ENCODE assay signal across 9 mouse cellular contexts in the genomic region with DNA sequence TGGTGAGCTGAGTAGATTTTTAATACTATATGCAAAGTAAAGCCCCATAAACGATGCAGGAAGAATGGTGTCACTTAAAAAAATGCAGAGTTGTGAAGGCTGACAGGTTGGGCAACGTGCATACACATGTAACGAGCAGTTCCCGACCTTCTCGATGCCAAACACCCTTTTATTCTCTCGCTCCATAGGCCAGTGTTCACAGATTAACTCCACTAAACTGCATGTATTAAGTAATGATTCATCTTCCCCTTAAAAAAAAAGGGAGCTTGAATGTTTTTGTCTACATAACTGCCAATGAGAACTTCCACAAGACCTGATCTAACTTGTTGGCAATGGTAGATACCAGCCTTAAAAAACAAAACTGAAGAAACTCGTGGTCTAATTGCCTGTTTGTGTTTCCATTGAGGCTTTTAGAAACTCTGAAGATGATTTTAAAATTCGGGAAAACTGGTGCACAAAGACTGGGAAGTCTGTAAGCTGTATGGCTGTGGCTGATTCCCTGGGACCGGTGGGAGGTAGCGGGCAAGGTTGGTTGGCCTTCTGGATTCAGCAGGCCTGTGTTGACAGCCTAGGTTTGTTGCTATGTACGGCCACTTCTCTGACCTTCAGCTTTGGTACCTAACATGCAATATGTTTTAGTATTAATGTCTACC. TPM values are rescaled to one million over a fixed set of nuclear protein-coding genes. Genes with fewer than 3 reads are reported as not detected.
DNase-seq lines count a peak whose midpoint lies in the region; ATAC-seq and TF ChIP-seq lines count a peak whose summit lies in the region.
"Had no signal": no experiment of that assay in that cellular context is flagged by ENCODE, and none has a peak within 500 bp of the region (broad histone marks: within the 10 kb centered on the region; RNA-seq: fewer than 3 reads in every experiment).

No protein-coding gene starts in this region.

- peaks cover 10% of the 10 kb centered on the region; the same call in 1 of the 2 replicates for H3K4me1 ChIP-seq in embryonic facial prominence, embryonic 14.5 days (ENCODE audit: control insufficient read depth, insufficient read depth, low read length)
- H3K4me1 ChIP-seq in neural tube, embryonic 13.5 days (replicated peaks): peaks cover 52% of the 10 kb centered on the region
- H3K4me1 ChIP-seq in thymus, adult 2 months (replicated peaks; ENCODE audit: control insufficient read depth, insufficient read depth, low read length): peaks cover 10% of the 10 kb centered on the region

- no peak for TF ChIP-seq CTCF in left cerebral cortex, adult 2 months (IDR thresholded peaks at IDR 0.05)
- TF ChIP-seq CTCF in thymus, adult 2 months (IDR thresholded peaks at IDR 0.05; ENCODE audit: borderline replicate concordance, control insufficient read depth, extremely low read depth, insufficient read depth, low read length, poor library complexity): no peak

- 74% methylated on average over 11 of the region's 11 CpGs for WGBS in embryonic facial prominence, embryonic 14.5 days
- WGBS in neural tube, embryonic 13.5 days: 77% methylated on average over 11 of the region's 11 CpGs
- 72% methylated on average over 11 of the region's 11 CpGs for WGBS in thymus, adult 2 months

- no peak for ATAC-seq in embryonic facial prominence, embryonic 14.5 days (ENCODE audit: low read depth)
- ATAC-seq in neural tube, embryonic 13.5 days (ENCODE audit: low read depth): no peak

- peak overlapping the region; percentile 85 for H3K27ac ChIP-seq in left cerebral cortex, adult 2 months
- no peak overlapping the region; the same call in 1 of the 2 replicates for H3K27ac ChIP-seq in embryonic facial prominence, embryonic 14.5 days (replicated peaks; ENCODE audit: low read depth, low read length)
- no peak overlapping the region; the same call in 1 of the 2 replicates for H3K27ac ChIP-seq in neural tube, embryonic 13.5 days (replicated peaks)
- H3K27ac ChIP-seq in thymus, adult 2 months (ENCODE audit: control insufficient read depth, insufficient read depth, low read length): no peak overlapping the region

- peak overlapping the region; percentile 63 for H3K4me3 ChIP-seq in left cerebral cortex, adult 2 months
- H3K4me3 ChIP-seq in embryonic facial prominence, embryonic 14.5 days (ENCODE audit: low read depth, low read length): peak overlapping the region; percentile 86; the same call in 1 of the 2 replicates
- peak overlapping the region; percentile 63; the same call in 1 of the 2 replicates for H3K4me3 ChIP-seq in neural tube, embryonic 13.5 days
- H3K4me3 ChIP-seq in thymus, adult 2 months (ENCODE audit: control insufficient read depth, insufficient read depth, low read length): no peak overlapping the region

- H3K9ac ChIP-seq in embryonic facial prominence, embryonic 14.5 days (ENCODE audit: low read depth, low read length): peak overlapping the region; percentile 96; the same call in 1 of the 2 replicates
- peak overlapping the region; percentile 86 for H3K9ac ChIP-seq in neural tube, embryonic 13.5 days

- H3K27me3 ChIP-seq in embryonic facial prominence, embryonic 14.5 days (replicated peaks; ENCODE audit: control insufficient read depth, insufficient read depth, low read length): no peaks in the 10 kb centered on the region
- H3K27me3 ChIP-seq in neural tube, embryonic 13.5 days: no peaks in the 10 kb centered on the region
- H3K27me3 ChIP-seq in thymus, adult 2 months (ENCODE audit: control insufficient read depth, insufficient read depth, low read length): no peaks in the 10 kb centered on the region

- no peak for DNase-seq in left cerebral cortex, adult 2 months (ENCODE audit: extremely low spot score in 1 of 2, low spot score in 2 of 2)
- DNase-seq in left cerebral cortex, adult 18-20 months (ENCODE audit: low spot score in 2 of 2): no peak
- no peak for DNase-seq in embryonic facial prominence, embryonic 14.5 days (ENCODE audit: low spot score)
- peak; percentile 79 for DNase-seq in kidney, adult 9 months
- DNase-seq in urinary bladder, postnatal 36 days (ENCODE audit: low spot score in 2 of 2): no peak
- DNase-seq in embryo, embryonic 11 days: no peak
- no peak for DNase-seq in thymus, adult 2 months
- DNase-seq: layer of hippocampus, adult 9-11 months had no signal

- peaks cover 5% of the 10 kb centered on the region; the same call in 1 of the 2 replicates for H3K36me3 ChIP-seq in embryonic facial prominence, embryonic 14.5 days (ENCODE audit: control insufficient read depth, insufficient read depth, low read length)
- H3K36me3 ChIP-seq in neural tube, embryonic 13.5 days: peaks cover 13% of the 10 kb centered on the region
- no peaks in the 10 kb centered on the region for H3K36me3 ChIP-seq in thymus, adult 2 months (ENCODE audit: control insufficient read depth, insufficient read depth, low read length)

- peak overlapping the region; percentile 57 for H3K4me2 ChIP-seq in embryonic facial prominence, embryonic 14.5 days (ENCODE audit: low read depth, low read length)
- H3K4me2 ChIP-seq in neural tube, embryonic 13.5 days: peak overlapping the region; percentile 67

- intact Hi-C loops in left cerebral cortex, adult 2 months (cut with DNase I): no loop called here

- TF ChIP-seq POLR2A in thymus, adult 2 months (IDR thresholded peaks at IDR 0.05; ENCODE audit: control insufficient read depth, extremely low read depth, insufficient read depth, low read length, poor library complexity): no peak

- H3K9me3 ChIP-seq in embryonic facial prominence, embryonic 14.5 days (ENCODE audit: control insufficient read depth, low read length): no peaks in the 10 kb centered on the region
- H3K9me3 ChIP-seq in neural tube, embryonic 13.5 days: no peaks in the 10 kb centered on the region

RNA-seq across cellular contexts. Expression of gene Zbtb38, which starts 32.0 kb away (rescaled TPM):
- 10 to 100 TPM; 64.2 to 68.6 TPM for total RNA-seq in left cerebral cortex, adult 2 months (2021)
- 10 to 100 TPM; 65.0 to 70.1 TPM for total RNA-seq in left cerebral cortex, adult 18-20 months (2021)
- 17.1 and 18.1 TPM in 2 replicates for polyA plus RNA-seq in embryonic facial prominence, embryonic 14.5 days (2014; fragmentation: Nextera tagmentation; extraction: Ambion mirVana)
- 38.5 and 41.3 TPM in 2 replicates for polyA plus RNA-seq in neural tube, embryonic 13.5 days (2015; fragmentation: Nextera tagmentation; extraction: Ambion mirVana)
- polyA plus RNA-seq in thymus, adult 2 months (2012; rRNA removed): 7.2 and 9.1 TPM in 2 replicates
